Mouse (Mus musculus) limb, embryonic 13.5 days (tissue): Measurements from ENCODE around the gene Cnot3. TPM values are rescaled to one million over a fixed set of nuclear protein-coding genes. Genes with fewer than 3 reads are reported as not detected.
"Not testable (repeated sequence)": the region's sequence is repeated elsewhere in the genome, so short reads cannot be mapped to it uniquely, and the experiment has no call there.

Experiments
- ATAC-seq: fragments of 200-750 bp; cut with Nextera tagmentation; 2 replicates; pipeline ENCODE4 v1.8.0; 2017; ENCODE audit warnings: low read depth, moderate number of reproducible peaks, moderate TSS enrichment; ENCODE audit not compliant: low FRiP score
- H3K27ac ChIP-seq: fragments of 300-500 bp; sonication (generic); 2 replicates; pipeline ENCODE4 v1.5.1; 2015; ENCODE audit warnings: inconsistent platforms, mild to moderate bottlenecking, moderate library complexity
- H3K27me3 ChIP-seq: fragments of 300-500 bp; sonication (generic); 2 replicates; pipeline ENCODE4 v1.6.1; 2015; ENCODE audit warnings: mild to moderate bottlenecking, inconsistent platforms
- H3K36me3 ChIP-seq: fragments of 300-500 bp; sonication (generic); 2 replicates; pipeline ENCODE4 v1.6.1; 2015; ENCODE audit warnings: inconsistent platforms, mild to moderate bottlenecking, moderate library complexity
- H3K4me1 ChIP-seq: fragments of 300-500 bp; sonication (generic); 2 replicates; pipeline ENCODE4 v1.6.1; 2015; ENCODE audit warnings: inconsistent platforms
- H3K4me2 ChIP-seq: fragments of 300-500 bp; sonication (generic); replicated peaks from 2 replicates; pipeline ENCODE4 v1.6.1; 2015; ENCODE audit warnings: inconsistent platforms, mild to moderate bottlenecking, moderate library complexity
- H3K4me3 ChIP-seq: fragments of 300-500 bp; sonication (generic); 2 replicates; pipeline ENCODE4 v1.5.1; 2015; ENCODE audit warnings: moderate library complexity, mild to moderate bottlenecking, inconsistent platforms
- H3K9ac ChIP-seq: fragments of 300-500 bp; sonication (generic); 2 replicates; pipeline ENCODE4 v1.6.1; 2015; ENCODE audit warnings: mild to moderate bottlenecking, inconsistent platforms
- H3K9me3 ChIP-seq: fragments of 300-500 bp; sonication (generic); 2 replicates; pipeline ENCODE4 v1.6.1; 2016; ENCODE audit warnings: inconsistent platforms
- whole genome bisulfite sequencing: fragments of 180-500 bp; shearing (Covaris S2); methylation state at CpG from one replicate; pipeline ENCODE4 v1.1.7; 2015; 5-methylcytosine and 5-hydroxymethylcytosine counted together
- polyA plus RNA-seq: library from polyadenylated mRNA; unstranded; fragments of >200 nt; fragmentation: Nextera tagmentation; extraction: Ambion mirVana; gene quantifications from 2 replicates; pipeline ENCODE4 v1.2.1, GENCODE M21; 2015

The Cnot3 gene
- polyA plus RNA-seq, result 63.7 and 66.8 TPM in 2 replicates

- Histone ChIP-seq H3K27ac (peak within 1 kb of the TSS; percentile 97), H3K4me2 (peak within 1 kb of the TSS; percentile 89), H3K4me1 (peaks cover 38% of the 10 kb centered on the region), H3K36me3 (peaks cover 42% of the 10 kb centered on the region), H3K4me3 (peak within 1 kb of the TSS; percentile 98), H3K9ac (peak within 1 kb of the TSS; percentile 99), H3K9me3 (no peaks in the 10 kb centered on the region), H3K27me3 (no peaks in the 10 kb centered on the region)
- peak; percentile 98 for ATAC-seq
- WGBS, result under 1% methylated on average over 58 of the region's 58 CpGs
Measured at GRCm38 (mm10) chr7:3644672-3645487, at the start of gene Cnot3. TSS of gene Cnot3 (plus strand) at chr7:3645268.

GRCm38 (mm10) chr7:3597755-3598154, 47.3 kb upstream of the Cnot3 start:
- H3K9me3 ChIP-seq, ATAC-seq: not testable (repeated sequence)

GRCm38 (mm10) chr7:3601119-3601518, 43.9 kb upstream of the Cnot3 start:
- Histone ChIP-seq H3K4me1 (no peaks in the 10 kb centered on the region), H3K9me3 (no peaks in the 10 kb centered on the region), H3K27ac (no peak overlapping the region), H3K9ac (no peak overlapping the region), H3K27me3 (no peaks in the 10 kb centered on the region), H3K4me2 (no peak overlapping the region), H3K36me3 (no peaks in the 10 kb centered on the region), H3K4me3 (no peak overlapping the region)
- WGBS, result 15% methylated on average over 4 of the region's 4 CpGs
- no peak for ATAC-seq

More at GRCm38 (mm10) chr7:3597755-3598154, 47.3 kb upstream of the Cnot3 start:
- H3K4me2 ChIP-seq, H3K36me3 ChIP-seq, H3K27me3 ChIP-seq, H3K27ac ChIP-seq, H3K4me3 ChIP-seq, H3K4me1 ChIP-seq, H3K9ac ChIP-seq: not testable (repeated sequence)
- 47% methylated on average over 1 of the region's 1 CpGs for WGBS

- no peak overlapping the region for H3K4me3 ChIP-seq
- no peak overlapping the region for H3K9ac ChIP-seq
- H3K4me1 ChIP-seq, result no peaks in the 10 kb centered on the region
- H3K27ac ChIP-seq, result no peak overlapping the region
- ATAC-seq, result no peak
- no peaks in the 10 kb centered on the region for H3K9me3 ChIP-seq
- H3K4me2 ChIP-seq, result no peak overlapping the region
- H3K27me3 ChIP-seq, result no peaks in the 10 kb centered on the region
- no peaks in the 10 kb centered on the region for H3K36me3 ChIP-seq
- 28% methylated on average over 2 of the region's 2 CpGs for WGBS
Measured at GRCm38 (mm10) chr7:3606798-3607197, 38.3 kb upstream of the Cnot3 start.

DNA sequence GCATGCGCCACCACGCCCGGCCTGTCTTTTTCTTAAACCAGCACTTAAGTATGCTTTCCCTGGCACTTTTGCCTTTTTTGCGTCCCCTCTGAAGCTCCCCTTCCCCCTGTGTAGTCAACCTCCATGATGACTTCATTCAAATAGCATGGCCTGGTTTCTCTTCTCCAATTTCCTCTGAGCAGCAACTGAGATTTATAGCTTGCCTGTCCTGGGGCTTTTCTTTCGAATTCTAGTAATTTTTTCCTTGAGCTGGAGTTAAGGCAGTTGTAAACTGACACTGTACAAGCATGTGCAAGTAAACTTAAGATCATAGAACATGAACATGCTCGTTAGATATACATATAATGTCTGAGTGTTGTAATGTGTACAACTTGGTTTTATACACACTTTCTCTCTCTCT, 37.7 kb upstream of the Cnot3 start:
- no peaks in the 10 kb centered on the region for H3K4me1 ChIP-seq
- WGBS, result 69% methylated on average over 6 of the region's 6 CpGs
- H3K36me3 ChIP-seq, result no peaks in the 10 kb centered on the region
- no peak overlapping the region for H3K9ac ChIP-seq
- no peak overlapping the region for H3K4me2 ChIP-seq
- no peaks in the 10 kb centered on the region for H3K27me3 ChIP-seq
- H3K27ac ChIP-seq, result no peak overlapping the region
- ATAC-seq, result no peak
- H3K4me3 ChIP-seq, result no peak overlapping the region
- no peaks in the 10 kb centered on the region for H3K9me3 ChIP-seq

DNA sequence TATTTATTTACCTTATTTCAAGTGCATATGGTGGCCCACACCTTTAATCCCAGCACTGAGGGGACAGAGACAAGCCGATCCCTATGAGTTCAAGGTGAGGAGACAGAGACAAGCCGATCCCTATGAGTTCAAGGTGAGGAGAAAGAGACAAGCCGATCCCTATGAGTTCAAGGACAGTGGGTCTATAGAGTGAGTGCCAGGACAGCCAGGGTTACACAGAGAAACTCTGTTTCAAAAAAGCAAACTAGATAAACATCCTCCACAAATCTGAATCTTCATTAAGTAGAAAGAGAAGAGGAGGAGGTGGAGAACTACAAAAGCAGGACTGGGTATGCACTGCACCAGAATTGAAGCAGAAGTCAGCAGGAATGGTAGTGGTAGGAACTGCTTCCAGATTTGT, 36.4 kb upstream of the Cnot3 start:
- ATAC-seq, result no peak
- Histone ChIP-seq H3K36me3 (no peaks in the 10 kb centered on the region), H3K4me2 (no peak overlapping the region), H3K9ac (no peak overlapping the region), H3K27ac (no peak overlapping the region), H3K9me3 (no peaks in the 10 kb centered on the region), H3K4me1 (no peaks in the 10 kb centered on the region), H3K27me3 (no peaks in the 10 kb centered on the region), H3K4me3 (no peak overlapping the region)
- WGBS, result 93% methylated on average over 3 of the region's 3 CpGs

DNA sequence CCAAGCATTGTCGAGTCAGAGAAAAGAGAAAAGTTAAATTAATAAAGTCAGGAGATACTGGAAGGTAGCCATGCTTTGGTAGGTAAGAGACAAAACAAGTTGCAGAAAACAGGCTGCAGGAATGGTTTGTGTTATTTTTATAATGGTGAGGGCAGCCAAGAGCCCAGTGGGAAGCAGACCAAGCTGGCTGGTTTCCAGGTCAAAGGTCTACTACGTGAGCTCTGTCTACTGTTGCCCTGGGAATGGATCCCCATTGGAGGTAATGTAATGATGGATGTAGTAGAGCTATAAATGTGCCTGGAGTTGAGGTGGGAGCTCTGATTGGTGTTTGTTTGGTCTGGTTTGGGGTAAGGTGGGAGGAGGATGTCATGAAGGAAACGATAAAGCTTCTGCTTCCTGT, 36.0 kb upstream of the Cnot3 start:
- Histone ChIP-seq H3K4me2 (no peak overlapping the region), H3K27ac (no peak overlapping the region), H3K36me3 (no peaks in the 10 kb centered on the region), H3K9me3 (no peaks in the 10 kb centered on the region), H3K27me3 (no peaks in the 10 kb centered on the region), H3K9ac (no peak overlapping the region), H3K4me1 (no peaks in the 10 kb centered on the region), H3K4me3 (no peak overlapping the region)
- ATAC-seq, result no peak
- 42% methylated on average over 3 of the region's 3 CpGs for WGBS

DNA sequence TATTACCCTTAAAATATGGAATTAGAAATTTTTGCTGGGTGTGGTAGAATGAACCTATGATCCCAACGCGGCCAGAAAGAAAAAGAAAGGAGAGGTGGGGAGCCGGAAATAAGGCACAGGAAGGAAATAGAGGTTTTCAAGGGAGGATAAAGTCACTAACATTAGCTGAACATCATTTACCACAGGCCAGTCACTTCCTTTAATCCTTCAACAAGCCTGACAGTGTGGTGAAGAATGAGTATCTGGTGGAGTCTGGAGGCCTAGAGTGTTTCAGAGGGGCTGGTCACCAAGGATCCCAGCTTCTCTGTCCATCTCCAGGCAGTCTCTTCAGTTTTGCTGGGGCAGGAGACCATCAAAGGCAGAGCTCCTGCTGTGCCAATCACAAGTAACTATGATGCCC, 34.6 kb upstream of the Cnot3 start:
- H3K36me3 ChIP-seq, result no peaks in the 10 kb centered on the region
- H3K4me3 ChIP-seq, result no peak overlapping the region
- no peak overlapping the region for H3K27ac ChIP-seq
- H3K9me3 ChIP-seq, result no peaks in the 10 kb centered on the region
- no peak for ATAC-seq
- H3K4me1 ChIP-seq, result no peaks in the 10 kb centered on the region
- no peak overlapping the region for H3K9ac ChIP-seq
- 84% methylated on average over 3 of the region's 3 CpGs for WGBS
- no peaks in the 10 kb centered on the region for H3K27me3 ChIP-seq
- no peak overlapping the region for H3K4me2 ChIP-seq

- no peak overlapping the region for H3K9ac ChIP-seq
- no peak overlapping the region for H3K4me2 ChIP-seq
- H3K27ac ChIP-seq, result no peak overlapping the region
- H3K36me3 ChIP-seq, result no peaks in the 10 kb centered on the region
- H3K4me3 ChIP-seq, result no peak overlapping the region
- ATAC-seq, result no peak
- H3K9me3 ChIP-seq, result no peaks in the 10 kb centered on the region
- H3K4me1 ChIP-seq, result no peaks in the 10 kb centered on the region
- WGBS, result 87% methylated on average over 13 of the region's 13 CpGs
- no peaks in the 10 kb centered on the region for H3K27me3 ChIP-seq
Measured at GRCm38 (mm10) chr7:3611006-3611405, 34.1 kb upstream of the Cnot3 start.

- 81% methylated on average over 3 of the region's 3 CpGs for WGBS
- Histone ChIP-seq H3K4me1 (peaks cover 9% of the 10 kb centered on the region; the same call in 1 of the 2 replicates), H3K4me2 (no peak overlapping the region), H3K4me3 (no peak overlapping the region), H3K27me3 (no peaks in the 10 kb centered on the region), H3K9me3 (no peaks in the 10 kb centered on the region), H3K9ac (no peak overlapping the region), H3K27ac (no peak overlapping the region), H3K36me3 (peaks cover under 1% of the 10 kb centered on the region; the same call in 1 of the 2 replicates)
- ATAC-seq, result no peak
Measured at GRCm38 (mm10) chr7:3614021-3614420, 31.0 kb upstream of the Cnot3 start.

- Histone ChIP-seq H3K27ac (no peak within 1 kb of the TSS), H3K27me3 (no peaks in the 10 kb centered on the region), H3K9ac (no peak within 1 kb of the TSS), H3K36me3 (peaks cover 21% of the 10 kb centered on the region), H3K4me3 (peak within 1 kb of the TSS; percentile 83), H3K9me3 (no peaks in the 10 kb centered on the region), H3K4me1 (peaks cover 9% of the 10 kb centered on the region; the same call in 1 of the 2 replicates), H3K4me2 (peak within 1 kb of the TSS; percentile 88)
- ATAC-seq, result no peak
- 83% methylated on average over 4 of the region's 4 CpGs for WGBS
Measured at GRCm38 (mm10) chr7:3616057-3616388, 29.0 kb upstream of the Cnot3 start, which contains the start of gene Oscar. TSS of gene Oscar (minus strand) at chr7:3616157.

- Histone ChIP-seq H3K27me3 (no peaks in the 10 kb centered on the region), H3K9me3 (no peaks in the 10 kb centered on the region), H3K4me3 (peak overlapping the region; percentile 83), H3K4me2 (peak overlapping the region; percentile 88), H3K9ac (no peak overlapping the region; the same call in 1 of the 2 replicates), H3K4me1 (peaks cover 9% of the 10 kb centered on the region; the same call in 1 of the 2 replicates), H3K27ac (no peak overlapping the region), H3K36me3 (peaks cover 26% of the 10 kb centered on the region)
- 43% methylated on average over 6 of the region's 6 CpGs for WGBS
- no peak for ATAC-seq
Measured at GRCm38 (mm10) chr7:3616389-3617241, 28.5 kb upstream of the Cnot3 start.
